Mouse (Mus musculus) liver, adult 2 months (tissue): ENCODE results near the gene Apoe. TPM values are rescaled to one million over a fixed set of nuclear protein-coding genes. Genes with fewer than 3 reads are reported as not detected.

Experiments
- DNase-seq: peaks from one replicate; pipeline ENCODE4 v3.0.0-alpha.2; 2011; ENCODE audit warnings: low read depth, low spot score; ENCODE audit errors: extremely low read depth
- H3K27ac ChIP-seq: fragments of 200-500 bp; replicated peaks from 2 replicates; pipeline ENCODE4 v1.5.1; 2012; ENCODE audit warnings: low read depth, mild to moderate bottlenecking, control low read depth, inconsistent platforms, low read length; ENCODE audit not compliant: insufficient read depth
- H3K27me3 ChIP-seq: fragments of 200-500 bp; 2 replicates; pipeline ENCODE4 v1.6.1; 2012; ENCODE audit warnings: mild to moderate bottlenecking, moderate library complexity, low read length, inconsistent platforms; ENCODE audit not compliant: control insufficient read depth, insufficient read depth
- H3K36me3 ChIP-seq: fragments of 200-500 bp; 2 replicates; pipeline ENCODE4 v1.6.1; 2012; ENCODE audit warnings: low read length, inconsistent platforms; ENCODE audit not compliant: control insufficient read depth, insufficient read depth
- H3K4me1 ChIP-seq: fragments of 200-500 bp; 2 replicates; pipeline ENCODE4 v1.6.1; 2011; ENCODE audit warnings: low read length; ENCODE audit not compliant: control insufficient read depth, insufficient read depth
- H3K4me3 ChIP-seq: fragments of 200-500 bp; 2 replicates; pipeline ENCODE4 v1.5.1; 2011; ENCODE audit warnings: low read depth, mild to moderate bottlenecking, control low read depth, low read length, moderate library complexity; ENCODE audit not compliant: insufficient read depth
- H3K79me2 ChIP-seq: fragments of 200-500 bp; 2 replicates; pipeline ENCODE4 v1.6.1; 2012; ENCODE audit warnings: inconsistent platforms, mild to moderate bottlenecking, low read length, moderate library complexity; ENCODE audit not compliant: control insufficient read depth, insufficient read depth
- H3K9ac ChIP-seq: fragments of 200-500 bp; 2 replicates; pipeline ENCODE4 v1.6.1; 2012; ENCODE audit warnings: low read depth, mild to moderate bottlenecking, control low read depth, inconsistent platforms, low read length
- CTCF ChIP-seq: fragments of 200-500 bp; IDR thresholded peaks from 2 replicates; pipeline ENCODE4 v1.5.1; 2011; ENCODE audit warnings: low read depth, low read length, control low read depth
- POLR2A ChIP-seq: fragments of 200-500 bp; IDR thresholded peaks from 2 replicates; pipeline ENCODE4 v1.6.1; 2011; ENCODE audit warnings: low read length, control low read depth; ENCODE audit not compliant: insufficient read depth; ENCODE audit errors: extremely low read depth
- WGBS: fragments of 180-500 bp; shearing (Covaris S2); methylation state at CpG from one replicate; pipeline ENCODE4 v1.1.7; 2018; 5-methylcytosine and 5-hydroxymethylcytosine counted together
- polyA plus RNA-seq: library from polyadenylated mRNA; depleted of rRNA; stranded (reverse); fragments of >200 nt; gene quantifications from 2 replicates; pipeline ENCODE4 v1.2.3, GENCODE M21; 2012
- total RNA-seq: library from RNA; depleted of rRNA; stranded (reverse); fragments of >200 nt; gene quantifications from 2 replicates; pipeline ENCODE4 v1.2.3, GENCODE M21; 2014

Gene Apoe
- total and polyA plus RNA-seq, 2 experiments, result 25,019 to 39,394 TPM

DNA sequence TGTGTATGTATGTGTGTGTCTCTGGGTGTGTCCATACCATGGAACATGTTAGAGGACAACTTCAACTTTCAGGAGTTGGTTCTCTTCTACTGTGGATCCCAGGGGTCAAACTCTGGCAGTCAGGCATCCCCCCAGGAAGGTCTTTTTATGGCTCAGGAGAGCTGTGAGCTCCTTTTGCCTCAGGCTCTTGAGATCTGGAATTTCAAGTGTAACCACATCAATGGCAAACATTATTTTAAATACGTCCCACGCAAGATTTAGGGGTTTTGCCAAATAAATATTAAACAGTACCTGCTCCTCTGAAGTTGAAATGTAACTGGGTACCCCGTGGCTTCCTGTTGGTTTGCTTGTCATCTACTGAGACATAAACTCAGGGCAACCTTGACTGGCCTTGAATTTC is 16.0 kb downstream of the Apoe start:
- 53% methylated on average over 3 of the region's 3 CpGs for WGBS
- H3K4me1 ChIP-seq, result peaks cover 28% of the 10 kb centered on the region

GRCm38 (mm10) chr7:19681202-19681694 is 17.7 kb downstream of the Apoe start, which contains the start of the genes Gm44805 and Apoc4:
Gene Gm44805 (minus strand): TSS chr7:19681423.
Gene Apoc4 (minus strand): TSS chr7:19681479.
- Histone ChIP-seq H3K4me1 (peaks cover 34% of the 10 kb centered on the region), H3K4me3 (peak within 1 kb of the TSS; percentile 76), H3K27me3 (no peaks in the 10 kb centered on the region), H3K9ac (peak within 1 kb of the TSS; percentile 89), H3K27ac (peak within 1 kb of the TSS; percentile 97), H3K79me2 (peaks cover 5% of the 10 kb centered on the region; the same call in 1 of the 2 replicates), H3K36me3 (peaks cover 9% of the 10 kb centered on the region)
- DNase-seq, result peak; percentile 95
- peak; percentile 72; the same call in 1 of the 2 replicates for TF ChIP-seq POLR2A
- no peak for TF ChIP-seq CTCF
- 23% methylated on average over 8 of the region's 8 CpGs for WGBS

More for the DNA sequence above, 16.0 kb downstream of the Apoe start:
- H3K27ac ChIP-seq, result peak overlapping the region; percentile 69
- no peaks in the 10 kb centered on the region for H3K27me3 ChIP-seq
- H3K9ac ChIP-seq, result peak overlapping the region; percentile 33
- 0 out of 2 replicates have a peak, but pooled peaks cover 2% of the 10 kb centered on the region for H3K36me3 ChIP-seq
- DNase-seq, result no peak
- TF ChIP-seq CTCF (no peak), POLR2A (no peak)
- no peak overlapping the region for H3K4me3 ChIP-seq
- peaks cover 5% of the 10 kb centered on the region; the same call in 1 of the 2 replicates for H3K79me2 ChIP-seq

GRCm38 (mm10) chr7:19680702-19681101 is 18.3 kb downstream of the Apoe start:
- H3K27ac ChIP-seq, result peak overlapping the region; percentile 97
- H3K4me3 ChIP-seq, result peak overlapping the region; percentile 76
- peaks cover 34% of the 10 kb centered on the region for H3K4me1 ChIP-seq
- H3K9ac ChIP-seq, result peak overlapping the region; percentile 89
- no peaks in the 10 kb centered on the region for H3K27me3 ChIP-seq
- DNase-seq, result peak; percentile 89
- 22% methylated on average over 2 of the region's 2 CpGs for WGBS
- peaks cover 5% of the 10 kb centered on the region; the same call in 1 of the 2 replicates for H3K79me2 ChIP-seq
- TF ChIP-seq POLR2A (no peak), CTCF (no peak)
- peaks cover 9% of the 10 kb centered on the region for H3K36me3 ChIP-seq

- DNase-seq, result peak; percentile 55
- peak overlapping the region; percentile 69 for H3K4me3 ChIP-seq
- H3K27ac ChIP-seq, result peak overlapping the region; percentile 100
Observed at GRCm38 (mm10) chr7:19678901-19679300, 20.1 kb downstream of the Apoe start.

GRCm38 (mm10) chr7:19677872-19678271 is 21.1 kb downstream of the Apoe start, which contains the start of gene Apoc2:
Gene Apoc2 (minus strand): TSS chr7:19677941.
- Histone ChIP-seq H3K4me1 (peaks cover 23% of the 10 kb centered on the region), H3K4me3 (peak within 1 kb of the TSS; percentile 69), H3K27me3 (no peaks in the 10 kb centered on the region), H3K27ac (peak within 1 kb of the TSS; percentile 100), H3K9ac (peak within 1 kb of the TSS; percentile 94), H3K79me2 (peaks cover 5% of the 10 kb centered on the region; the same call in 1 of the 2 replicates), H3K36me3 (peaks cover 16% of the 10 kb centered on the region)
- peak; percentile 94 for DNase-seq
- TF ChIP-seq CTCF (no peak), POLR2A (0 out of 2 replicates have a peak, but pooled peaks have one; percentile 27)
- WGBS, result 21% methylated on average over 8 of the region's 8 CpGs

More at GRCm38 (mm10) chr7:19678901-19679300, 20.1 kb downstream of the Apoe start:
- no peak for TF ChIP-seq POLR2A
- TF ChIP-seq CTCF, result no peak
- H3K4me1 ChIP-seq, result peaks cover 24% of the 10 kb centered on the region
- 30% methylated on average over 3 of the region's 3 CpGs for WGBS
- H3K79me2 ChIP-seq, result peaks cover 5% of the 10 kb centered on the region; the same call in 1 of the 2 replicates
- peak overlapping the region; percentile 94 for H3K9ac ChIP-seq
- peaks cover 14% of the 10 kb centered on the region for H3K36me3 ChIP-seq
- H3K27me3 ChIP-seq, result no peaks in the 10 kb centered on the region

GRCm38 (mm10) chr7:19676662-19677061 is 22.3 kb downstream of the Apoe start:
- peaks cover 16% of the 10 kb centered on the region for H3K36me3 ChIP-seq
- peak overlapping the region; percentile 100 for H3K27ac ChIP-seq

More at GRCm38 (mm10) chr7:19676662-19677061, 22.3 kb downstream of the Apoe start:
- Histone ChIP-seq H3K79me2 (peaks cover 5% of the 10 kb centered on the region; the same call in 1 of the 2 replicates), H3K27me3 (no peaks in the 10 kb centered on the region), H3K4me3 (no peak overlapping the region; the same call in 1 of the 2 replicates), H3K9ac (peak overlapping the region; percentile 76), H3K4me1 (peaks cover 20% of the 10 kb centered on the region)
- WGBS, result 30% methylated on average over 1 of the region's 1 CpGs
- DNase-seq, result peak; percentile 83
- TF ChIP-seq POLR2A (peak; percentile 15; the same call in 1 of the 2 replicates), CTCF (no peak)
